Mouse (Mus musculus): ENCODE results near the gene Dlx4.

DNA sequence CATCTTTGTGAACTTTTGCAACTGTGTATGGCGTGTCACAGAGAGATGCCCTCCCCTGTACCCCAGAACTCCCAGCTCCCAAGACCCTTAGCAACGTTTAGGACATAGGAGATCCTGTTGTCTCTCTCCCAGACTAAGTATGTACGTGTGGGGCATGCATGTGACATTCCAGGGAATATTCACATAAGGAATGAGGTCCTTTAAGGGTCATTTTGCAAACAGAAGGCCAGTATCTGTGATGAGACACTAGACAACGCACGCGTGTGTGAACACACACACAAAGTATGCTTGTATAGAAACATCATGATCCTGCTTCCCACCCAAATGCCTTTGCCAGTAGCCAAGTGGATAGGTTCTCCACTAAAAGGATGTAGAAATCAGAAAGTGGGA lies 24.0 kb downstream of the Dlx4 start:
- TF ChIP-seq GATA1 (IDR thresholded peaks at IDR 0.05; ENCODE audit: borderline replicate concordance, low read length), result no peak
- no peak for TF ChIP-seq FLI1 (IDR thresholded peaks at IDR 0.05; ENCODE audit: low read length)
